ENCODE assay signal across 21 mouse cellular contexts in the genomic region with DNA sequence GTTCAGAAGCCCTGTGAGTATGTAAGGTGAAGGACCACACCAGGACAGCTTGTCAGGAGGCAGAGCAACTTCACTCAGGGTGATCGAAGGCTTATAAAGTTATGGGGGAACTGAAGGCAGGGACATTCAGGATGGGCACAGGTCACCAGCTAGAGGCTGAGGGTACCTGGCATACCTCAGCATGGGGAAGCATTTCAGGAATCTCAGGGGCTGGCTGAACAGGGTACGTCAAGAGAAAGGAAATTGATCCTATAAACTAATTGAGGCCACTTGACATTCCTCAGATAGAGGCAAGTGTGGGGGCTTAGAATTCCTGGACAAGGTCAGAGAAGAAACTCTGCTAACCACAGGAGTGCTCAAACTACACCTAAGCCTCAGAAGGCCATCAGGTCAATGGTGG. TPM values are rescaled to one million over a fixed set of nuclear protein-coding genes. Genes with fewer than 3 reads are reported as not detected.
"Had no signal": no experiment of that assay in that cellular context is flagged by ENCODE, and none has a peak within 500 bp of the region (broad histone marks: within the 10 kb centered on the region; RNA-seq: fewer than 3 reads in every experiment).

No protein-coding gene starts in this region.

- H3K4me1 ChIP-seq: liver, embryonic 13.5 days; liver, embryonic 15.5 days; midbrain, embryonic 12.5 days; neural tube, embryonic 12.5 days; stomach, embryonic 15.5 days had no signal

- H3K9me3 ChIP-seq: liver, embryonic 13.5 days; liver, embryonic 15.5 days; midbrain, embryonic 12.5 days; neural tube, embryonic 12.5 days; stomach, embryonic 15.5 days had no signal

- H3K27ac ChIP-seq: liver, embryonic 13.5 days; liver, embryonic 15.5 days; macrophage; midbrain, embryonic 12.5 days; neural tube, embryonic 12.5 days; stomach, embryonic 15.5 days; stomach, postnatal 0 days had no signal

- H3K9ac ChIP-seq: liver, embryonic 13.5 days; liver, embryonic 15.5 days; liver, postnatal 0 days; midbrain, embryonic 12.5 days; neural tube, embryonic 12.5 days; stomach, embryonic 15.5 days had no signal

- ATAC-seq: midbrain, embryonic 16.5 days had no signal

- H3K4me2 ChIP-seq: liver, embryonic 11.5 days; liver, embryonic 13.5 days; liver, embryonic 15.5 days; midbrain, embryonic 12.5 days; neural tube, embryonic 12.5 days; stomach, embryonic 15.5 days had no signal

- H3K4me3 ChIP-seq: liver, embryonic 13.5 days; liver, embryonic 15.5 days; megakaryocyte, embryonic 14.5 days; midbrain, embryonic 12.5 days; neural tube, embryonic 12.5 days; stomach, embryonic 15.5 days had no signal

- H3K36me3 ChIP-seq: liver, embryonic 13.5 days; liver, embryonic 15.5 days; midbrain, embryonic 12.5 days; neural tube, embryonic 12.5 days; stomach, embryonic 15.5 days had no signal

- H3K27me3 ChIP-seq: liver, embryonic 13.5 days; midbrain, embryonic 12.5 days; neural tube, embryonic 12.5 days; stomach, embryonic 15.5 days had no signal

- DNase-seq: liver, embryonic 13.5 days; liver, postnatal 0 days; lung, adult 2 months; lung, postnatal 36 days; midbrain, embryonic 14.5 days; right cerebral cortex, postnatal 14 days; thymus, adult 2 months; thymus, postnatal 25 days; thymus, postnatal 4 days had no signal

RNA-seq across cellular contexts. Expression of a gene that starts 51.6 kb away (rescaled TPM):
- total RNA-seq: megakaryocyte progenitor cell, adult 5-6 weeks; monocyte, adult 5-6 weeks; neutrophil, adult 5-6 weeks had no signal
- polyA plus RNA-seq: macrophage had no signal
